Mouse (Mus musculus) C3H10T1/2 (cell line): ENCODE data around the gene A230072I06Rik. TPM values are rescaled to one million over a fixed set of nuclear protein-coding genes. Genes with fewer than 3 reads are reported as not detected.

Experiments used
- polyA plus RNA-seq, 2 experiments: library from polyadenylated mRNA; unstranded; fragments of >200 nt; fragmentation: generic; extraction: Trizol; gene quantifications; one replicate each; pipeline ENCODE4 v1.2.1; 2012; ENCODE audit warnings: missing spikeins in 2 of 2

Gene A230072I06Rik
- not detected for polyA plus RNA-seq

GRCm38 (mm10) chr8:12278663-12279312, at the start of gene A230072I06Rik:
Gene A230072I06Rik (plus strand): TSS chr8:12278819.

Other genes starting within 250 kb of the A230072I06Rik start
- gene Sox1, start 116.5 kb downstream of the A230072I06Rik start, polyA plus RNA-seq = not detected